In the genomic region with DNA sequence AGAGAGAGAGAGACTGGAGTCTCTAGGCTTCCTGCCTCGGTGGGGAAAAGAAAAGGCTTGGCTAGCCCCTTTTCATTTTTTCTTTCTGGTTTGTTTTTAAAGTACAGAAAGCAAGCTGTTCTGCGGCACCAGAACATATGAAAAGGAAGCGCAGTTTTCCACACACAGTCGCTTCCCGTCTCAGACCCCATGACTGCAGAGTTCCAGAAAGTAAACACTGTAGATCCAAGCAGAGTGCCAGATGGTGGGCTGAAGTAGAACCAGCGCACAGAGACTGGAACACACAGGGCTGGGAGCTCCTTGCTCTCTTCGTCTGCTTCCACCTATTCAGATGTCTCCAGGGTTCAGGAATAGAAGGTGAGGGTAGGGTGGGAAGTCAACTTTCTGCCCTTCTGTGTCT, we compare ENCODE assay signal across 25 mouse cellular contexts. TPM values are rescaled to one million over a fixed set of nuclear protein-coding genes. Genes with fewer than 3 reads are reported as not detected.
DNase-seq lines count a peak whose midpoint lies in the region; ATAC-seq and TF ChIP-seq lines count a peak whose summit lies in the region.
"Had no signal": no experiment of that assay in that cellular context is flagged by ENCODE, and none has a peak within 500 bp of the region (broad histone marks: within the 10 kb centered on the region; RNA-seq: fewer than 3 reads in every experiment).

No protein-coding gene starts in this region.

- H3K27ac ChIP-seq in heart, postnatal 0 days (ENCODE audit: low read depth), result no peak overlapping the region
- H3K27ac ChIP-seq in hindbrain, embryonic 14.5 days, result no peak overlapping the region
- H3K27ac ChIP-seq: heart, adult 2 months; heart, embryonic 13.5 days; hindbrain, embryonic 12.5 days; kidney, embryonic 15.5 days; limb, embryonic 13.5 days; liver, embryonic 12.5 days; midbrain, embryonic 10.5 days had no signal

- H3K4me1 ChIP-seq in heart, postnatal 0 days (ENCODE audit: control insufficient read depth, insufficient read depth), result no peaks in the 10 kb centered on the region
- H3K4me1 ChIP-seq in hindbrain, embryonic 14.5 days (replicated peaks; ENCODE audit: control insufficient read depth, insufficient read depth, low read length), result no peaks in the 10 kb centered on the region; the same call in 1 of the 2 replicates
- H3K4me1 ChIP-seq: kidney, embryonic 15.5 days; limb, embryonic 13.5 days; liver, embryonic 12.5 days had no signal

- no peak for TF ChIP-seq CTCF in heart, postnatal 0 days (IDR thresholded peaks at IDR 0.05; ENCODE audit: low read depth)

- ATAC-seq in heart, postnatal 0 days (ENCODE audit: insufficient read depth, low read depth), result no peak
- ATAC-seq in hindbrain, embryonic 14.5 days (ENCODE audit: low FRiP score), result no peak
- ATAC-seq: liver, embryonic 12.5 days had no signal

- intact Hi-C loops in left cerebral cortex, postnatal 14 days (cut with DNase I), result loop anchor here (2.0 to 5.0 kb wide), 2 partner anchors 41 to 75 kb away; no protein-coding TSS in a partner anchor

- H3K36me3 ChIP-seq in heart, postnatal 0 days (replicated peaks; ENCODE audit: control insufficient read depth, insufficient read depth, low read length), result no peaks in the 10 kb centered on the region
- no peaks in the 10 kb centered on the region for H3K36me3 ChIP-seq in hindbrain, embryonic 14.5 days (replicated peaks; ENCODE audit: control insufficient read depth, insufficient read depth)
- H3K36me3 ChIP-seq: heart, embryonic 13.5 days; hindbrain, embryonic 12.5 days; kidney, embryonic 15.5 days; limb, embryonic 13.5 days; liver, embryonic 12.5 days; midbrain, embryonic 10.5 days had no signal

- H3K4me3 ChIP-seq in heart, postnatal 0 days (ENCODE audit: low read depth, low read length), result no peak overlapping the region
- no peak overlapping the region for H3K4me3 ChIP-seq in hindbrain, embryonic 14.5 days (replicated peaks; ENCODE audit: low read length)
- H3K4me3 ChIP-seq: heart, adult 2 months; heart, embryonic 13.5 days; hindbrain, embryonic 12.5 days; kidney, embryonic 15.5 days; limb, embryonic 13.5 days; liver, embryonic 12.5 days; midbrain, embryonic 10.5 days had no signal

- TF ChIP-seq EP300 in heart, postnatal 0 days (IDR thresholded peaks at IDR 0.05; ENCODE audit: low read depth), result no peak

- 56% methylated on average over 7 of the region's 7 CpGs for WGBS in heart, postnatal 0 days
- 71% methylated on average over 7 of the region's 7 CpGs for WGBS in hindbrain, embryonic 14.5 days

- 0 out of 2 replicates have a peak, but pooled peaks cover 11% of the 10 kb centered on the region for H3K27me3 ChIP-seq in heart, postnatal 0 days (ENCODE audit: control insufficient read depth, insufficient read depth, low read length)
- no peaks in the 10 kb centered on the region for H3K27me3 ChIP-seq in hindbrain, embryonic 14.5 days (ENCODE audit: control insufficient read depth, insufficient read depth, low read length)
- H3K27me3 ChIP-seq: hindbrain, embryonic 12.5 days had no signal

- no peak overlapping the region for H3K9ac ChIP-seq in heart, postnatal 0 days (replicated peaks; ENCODE audit: low read depth, low read length)
- H3K9ac ChIP-seq in hindbrain, embryonic 14.5 days, result no peak overlapping the region
- H3K9ac ChIP-seq: heart, embryonic 13.5 days; hindbrain, embryonic 12.5 days; kidney, embryonic 15.5 days; limb, embryonic 13.5 days; liver, embryonic 12.5 days had no signal

- H3K4me2 ChIP-seq in heart, postnatal 0 days (ENCODE audit: low read depth, low read length), result no peak overlapping the region
- H3K4me2 ChIP-seq in hindbrain, embryonic 14.5 days (replicated peaks), result no peak overlapping the region
- H3K4me2 ChIP-seq: heart, embryonic 13.5 days; hindbrain, embryonic 12.5 days; kidney, embryonic 15.5 days; limb, embryonic 13.5 days; liver, embryonic 12.5 days had no signal

- H3K9me3 ChIP-seq in heart, postnatal 0 days (replicated peaks; ENCODE audit: control insufficient read depth, low read length), result no peaks in the 10 kb centered on the region
- H3K9me3 ChIP-seq in hindbrain, embryonic 14.5 days (ENCODE audit: control insufficient read depth, low read length), result no peaks in the 10 kb centered on the region
- H3K9me3 ChIP-seq: heart, embryonic 13.5 days; hindbrain, embryonic 12.5 days; kidney, embryonic 15.5 days; limb, embryonic 13.5 days; liver, embryonic 12.5 days; midbrain, embryonic 10.5 days had no signal

- peak; percentile 7 for DNase-seq in heart, postnatal 0 days (ENCODE audit: low spot score)
- no peak for DNase-seq in heart, adult 18-20 months
- DNase-seq in left cerebral cortex, postnatal 14 days (ENCODE audit: low spot score in 2 of 2), result peak; percentile 63 to 73
- no peak for DNase-seq in left cerebral cortex, adult 11 months (ENCODE audit: low spot score)
- DNase-seq in brain, adult 2 months (ENCODE audit: low read depth, low spot score), result peak; percentile 75
- peak; percentile 50 for DNase-seq in brain, embryonic 18.5 days (ENCODE audit: low read depth, low spot score)
- DNase-seq in hindbrain, embryonic 14.5 days (ENCODE audit: low spot score), result no peak
- DNase-seq in retina, postnatal 1 day, result no peak
- DNase-seq: adrenal gland, adult 2 months; cerebellum, adult 2 months; cerebellum, postnatal 25 days; gastrocnemius, postnatal 25 days; heart, adult 2 months; kidney, adult 11 months; kidney, postnatal 36 days; lung, adult 18-20 months; lung, postnatal 10 days; thymus, postnatal 14 days had no signal

RNA-seq across cellular contexts. Expression of a gene that starts 22.3 kb away (rescaled TPM):
- total RNA-seq in heart, postnatal 0 days (2014; rRNA removed; ENCODE audit: low replicate concordance), result not detected in 2 replicates
- polyA plus RNA-seq in heart, postnatal 0 days (2015; fragmentation: Nextera tagmentation; extraction: Ambion mirVana), result not detected in 2 replicates
- under 1 TPM in 1 of 2 experiments, not detected in 1; 0.13 TPM for total RNA-seq in heart, adult 18-20 months (2021)
- total RNA-seq in left cerebral cortex, postnatal 14 days (2021), result 10 to 100 TPM; 83.1 to 88.7 TPM
- 23.9 and 26.9 TPM in 2 replicates for polyA plus RNA-seq in hindbrain, embryonic 14.5 days (2014; fragmentation: Nextera tagmentation; extraction: Ambion mirVana)
- total RNA-seq: gastrocnemius, postnatal 25 days; heart, adult 2 months; heart, postnatal 25 days had no signal
- polyA plus RNA-seq: heart, embryonic 13.5 days; liver, embryonic 12.5 days had no signal

Comparison
In these comparisons a context has a peak if more than half of its experiments do, and no peak if none do; other contexts are left out.
1. DNase-seq: peak in heart, postnatal 0 days (single experiment), left cerebral cortex, postnatal 14 days (2 of 2), brain, adult 2 months (single experiment) and brain, embryonic 18.5 days (single experiment); none in heart, adult 18-20 months (0 of 2), left cerebral cortex, adult 11 months (single experiment), hindbrain, embryonic 14.5 days (single experiment) and retina, postnatal 1 day (single experiment).
2. RNA of a gene that starts 22.3 kb away (total RNA-seq): 83.1 to 88.7 TPM in left cerebral cortex, postnatal 14 days; 0.13 TPM in heart, adult 18-20 months and not detected in heart, postnatal 0 days; every median in the first group is over 10 times any median in the second.